Mouse (Mus musculus) mouse trophoblast stem cell (cell line): Measurements from ENCODE around the gene Palm2.

Experiments
- in situ Hi-C, 2 experiments: fragments of 300-500 bp; cut with MseI, MboI; formaldehyde crosslinking; loops; 2 replicates in 1 of 2; 3 replicates in 1 of 2; pipeline ENCODE4 v1.15.1; 2025

Gene Palm2

DNA sequence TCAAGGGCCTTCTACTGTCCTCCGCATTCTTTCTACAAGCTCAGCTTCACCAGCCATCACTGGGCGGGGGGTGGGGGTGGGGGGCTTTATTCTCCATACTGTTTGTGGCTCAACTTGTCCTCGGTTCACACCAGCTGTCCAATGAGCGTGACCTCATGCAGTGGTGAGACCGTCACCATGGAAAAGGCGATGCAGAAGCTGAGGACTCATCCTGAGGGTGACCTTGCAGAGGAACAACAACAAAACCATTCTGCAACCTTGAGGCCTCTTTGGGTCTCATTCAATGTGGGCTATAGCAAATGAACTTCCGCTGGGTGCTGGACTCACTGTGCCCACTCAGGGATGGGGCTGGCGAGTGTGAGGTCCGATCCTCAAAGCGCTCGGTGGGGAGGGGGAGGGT, 317.5 kb downstream of the Palm2 start:
- in situ Hi-C loops, result no loop called here

GRCm38 (mm10) chr4:57755085-57755484, 321.0 kb downstream of the Palm2 start:
- in situ Hi-C loops, result no loop called here

GRCm38 (mm10) chr4:57757997-57758396, 323.9 kb downstream of the Palm2 start:
- in situ Hi-C loops, result no loop called here
